Mouse (Mus musculus): ENCODE measurements around the gene Chst2.

Gene Chst2

DNA sequence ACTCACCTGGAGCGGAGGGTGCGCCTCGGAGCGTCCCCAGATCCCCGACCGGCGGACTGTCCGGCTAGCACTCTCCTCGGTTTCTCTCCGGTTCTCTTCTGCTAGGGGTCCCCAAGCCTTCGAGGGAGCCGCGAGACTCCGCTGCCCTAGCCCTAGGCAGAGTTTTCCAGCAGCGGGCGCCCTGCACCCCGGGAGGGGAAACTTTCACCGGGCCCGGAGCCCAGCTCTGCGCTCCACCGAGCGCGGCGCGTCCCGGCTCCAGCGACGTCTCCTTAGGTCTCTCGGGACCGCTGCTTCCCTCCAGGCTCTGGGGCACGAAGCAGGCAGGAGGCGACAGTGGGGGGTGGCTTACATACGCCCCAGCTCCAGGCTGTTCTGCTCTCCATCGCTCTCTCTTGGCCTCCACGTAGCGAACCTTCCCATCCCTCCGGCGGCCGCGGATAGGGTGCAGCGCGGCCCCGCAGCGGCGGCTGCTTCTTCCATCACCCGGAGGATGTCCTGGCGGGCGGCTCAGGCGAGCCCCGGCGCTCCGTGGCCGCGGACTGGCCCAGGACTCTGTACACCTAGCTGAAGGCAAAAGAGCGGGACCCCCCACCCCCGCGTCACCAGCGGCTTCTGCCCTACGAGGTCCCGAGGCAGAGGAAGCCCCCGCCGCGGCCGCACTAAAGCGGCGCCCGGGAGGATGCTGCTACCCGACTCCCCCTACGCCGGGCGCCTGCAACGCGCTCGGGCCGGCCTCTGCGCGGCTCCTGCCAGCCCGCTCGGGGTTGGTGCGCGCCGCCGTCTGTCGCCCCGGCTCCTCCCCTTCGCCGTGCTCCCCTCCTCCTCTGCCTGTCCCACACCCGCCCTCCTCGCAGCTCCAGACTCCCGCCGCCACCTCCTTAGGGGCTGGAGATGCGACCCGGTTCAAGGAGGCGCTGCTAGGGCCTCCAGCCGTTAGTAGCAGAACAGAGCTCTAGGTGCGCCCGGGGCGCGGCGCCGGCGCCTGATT, at the start of gene Chst2:
Gene Chst2 (minus strand): TSS at position 152 of the 991 bp plus-strand sequence.
- no peak for TF ChIP-seq GATA4 (IDR thresholded peaks at IDR 0.05; ENCODE audit: insufficient replicate concordance, low read length)

DNA sequence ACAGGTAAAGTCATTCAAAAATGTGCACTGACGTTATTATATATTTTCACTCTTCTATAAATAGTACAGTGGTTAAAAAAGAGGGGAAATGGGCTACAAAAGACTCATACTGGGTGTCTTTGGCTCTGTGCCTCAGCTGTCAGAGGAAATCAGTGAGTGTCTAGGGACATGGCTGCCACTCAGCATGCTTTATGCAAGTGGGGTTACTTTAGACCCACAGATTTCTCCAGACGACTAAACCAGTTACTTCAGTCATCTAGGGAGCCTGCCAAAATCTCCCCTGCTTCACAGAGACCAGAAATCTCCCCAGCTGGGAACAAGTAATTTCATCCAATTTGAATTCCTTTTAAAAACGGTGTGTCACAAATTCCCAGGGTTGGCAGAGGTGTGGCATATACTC, 45.4 kb upstream of the Chst2 start:
- TF ChIP-seq GATA4 (IDR thresholded peaks at IDR 0.05; ENCODE audit: insufficient replicate concordance, low read length) = no peak

DNA sequence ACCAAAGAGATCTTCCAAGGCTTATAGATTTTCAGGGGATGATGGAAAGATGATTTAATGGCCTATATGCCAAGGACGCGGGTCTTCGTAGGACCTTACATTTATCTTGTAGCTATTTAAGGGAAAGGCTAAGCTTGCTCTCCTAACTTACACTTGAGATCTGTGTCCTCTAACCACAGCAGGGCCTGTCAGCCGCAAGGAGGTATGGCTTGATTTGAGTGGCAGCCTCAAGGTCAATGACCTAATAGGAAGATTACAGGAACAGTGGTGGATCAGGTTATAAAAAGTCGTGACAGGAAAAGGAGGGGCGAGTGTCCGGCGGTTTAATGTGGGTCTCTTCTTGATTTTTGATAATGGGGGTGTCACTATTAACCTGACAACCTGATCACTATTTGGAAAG, 44.1 kb upstream of the Chst2 start:
- TF ChIP-seq GATA4 (IDR thresholded peaks at IDR 0.05; ENCODE audit: insufficient replicate concordance, low read length) = no peak

DNA sequence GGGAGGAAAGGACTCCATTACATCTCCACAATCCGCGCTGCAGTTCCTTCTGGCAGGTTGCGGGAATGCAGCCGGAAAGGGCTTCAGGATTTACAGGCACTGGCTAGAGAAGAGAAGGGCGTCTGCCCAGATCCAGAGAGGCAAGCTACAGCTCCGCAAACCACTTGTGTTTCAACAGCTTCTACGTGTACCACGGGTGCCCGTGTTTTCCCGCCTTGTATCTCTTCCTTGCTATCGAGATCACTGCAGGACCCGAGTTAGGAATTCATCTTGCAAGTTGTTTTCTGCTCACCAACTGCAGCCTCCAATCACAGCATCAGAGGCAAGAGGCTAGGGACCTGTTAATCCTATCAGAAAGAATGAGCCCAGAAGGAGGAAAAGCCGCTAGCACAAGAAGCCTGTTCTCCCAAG, 35.8 kb upstream of the Chst2 start:
- no peak for TF ChIP-seq GATA4 (IDR thresholded peaks at IDR 0.05; ENCODE audit: insufficient replicate concordance, low read length)

DNA sequence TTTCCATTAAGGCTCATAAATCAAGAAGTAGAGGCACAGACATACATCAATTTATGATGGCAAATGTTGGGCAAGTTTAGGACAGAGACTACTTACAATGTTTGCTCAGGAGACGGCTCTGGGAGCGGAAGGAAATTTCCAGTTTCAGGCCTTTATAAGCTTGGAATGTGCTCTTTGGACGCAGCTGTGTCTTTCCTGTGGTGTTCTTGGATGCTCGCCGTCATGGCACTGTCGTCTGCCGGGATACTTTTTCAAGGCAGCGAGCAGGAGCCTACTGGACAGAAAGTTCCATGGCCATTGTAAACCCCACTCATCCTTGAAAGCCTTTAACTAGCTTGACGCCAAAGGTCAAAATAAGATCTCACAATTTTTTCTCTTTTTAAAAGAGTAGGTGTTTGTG, 31.4 kb upstream of the Chst2 start:
- TF ChIP-seq GATA4 (IDR thresholded peaks at IDR 0.05; ENCODE audit: insufficient replicate concordance, low read length) = no peak

DNA sequence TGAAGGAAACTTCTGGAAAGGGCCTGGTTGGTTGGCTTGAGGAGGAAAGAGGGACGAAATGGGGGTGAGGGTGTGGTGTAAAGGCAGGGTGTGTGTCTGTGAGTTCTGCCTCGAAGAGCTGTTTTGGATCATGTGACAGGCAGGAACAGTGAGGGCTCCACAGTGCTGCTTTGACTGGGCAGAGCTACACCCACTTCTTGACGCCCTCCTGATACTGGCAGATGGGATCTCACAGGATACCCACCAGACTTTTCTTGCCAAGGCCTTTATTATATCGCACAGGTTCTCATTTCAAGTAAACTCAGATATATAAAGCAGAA, 29.7 kb upstream of the Chst2 start:
- TF ChIP-seq GATA4 (IDR thresholded peaks at IDR 0.05; ENCODE audit: insufficient replicate concordance, low read length) = no peak

DNA sequence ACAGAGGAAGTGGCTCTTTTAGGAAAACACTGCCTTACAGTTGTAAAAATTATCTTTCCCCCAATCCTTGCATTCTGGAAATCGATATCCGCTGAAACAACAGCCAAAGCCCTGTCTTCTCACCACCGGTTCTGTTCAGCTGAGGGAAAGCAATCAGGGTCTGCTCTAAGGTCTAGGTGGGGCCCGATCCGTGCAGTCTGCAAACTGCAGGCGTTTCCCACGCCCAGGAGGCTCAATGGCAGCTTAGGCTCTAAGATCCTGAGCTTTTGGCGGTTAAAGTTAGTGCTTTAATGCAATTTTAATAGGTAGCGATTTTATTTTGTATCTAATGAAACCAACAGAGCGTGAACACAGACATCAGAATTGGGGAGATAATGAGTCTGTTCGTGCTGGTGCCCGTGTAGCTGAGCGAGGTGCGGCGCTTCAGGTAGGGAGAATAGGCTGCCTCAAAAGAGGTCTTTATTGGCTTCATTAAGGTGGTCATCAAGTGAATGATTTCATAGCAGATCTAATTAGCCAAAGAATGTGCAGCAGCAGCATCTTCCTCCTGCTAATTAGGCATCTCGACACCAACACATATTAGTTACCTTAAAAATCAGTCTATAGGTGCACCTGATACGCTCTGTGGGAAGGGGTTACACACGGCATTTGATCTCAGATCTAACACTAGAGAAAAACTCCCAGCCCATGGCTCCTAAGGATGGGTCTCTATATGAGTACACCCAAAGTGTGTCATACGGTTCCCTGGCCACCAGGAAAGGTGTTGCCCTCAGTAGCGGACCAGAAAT, 29.2 kb upstream of the Chst2 start:
- TF ChIP-seq GATA4 (IDR thresholded peaks at IDR 0.05; ENCODE audit: insufficient replicate concordance, low read length) = no peak

DNA sequence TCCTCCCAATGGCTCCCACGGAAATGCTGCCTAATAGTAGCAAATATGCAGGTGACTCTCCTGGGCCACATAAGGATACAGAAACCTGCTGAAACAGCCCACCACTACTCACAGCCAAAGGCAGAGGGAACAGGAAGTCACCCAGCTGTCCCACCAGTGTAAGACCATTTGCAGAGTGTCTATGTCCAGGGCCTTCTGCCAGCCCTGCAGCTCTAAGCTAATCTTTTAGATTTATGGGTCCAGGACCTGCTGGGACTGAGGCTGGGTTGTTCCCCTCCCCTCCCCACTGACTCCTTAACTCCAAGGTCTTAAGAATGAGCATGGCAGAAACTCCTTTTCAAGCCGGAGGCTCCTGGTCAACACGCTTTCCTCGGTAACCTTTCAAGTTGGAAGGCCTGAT, 21.8 kb upstream of the Chst2 start:
- TF ChIP-seq GATA4 (IDR thresholded peaks at IDR 0.05; ENCODE audit: insufficient replicate concordance, low read length) = no peak

DNA sequence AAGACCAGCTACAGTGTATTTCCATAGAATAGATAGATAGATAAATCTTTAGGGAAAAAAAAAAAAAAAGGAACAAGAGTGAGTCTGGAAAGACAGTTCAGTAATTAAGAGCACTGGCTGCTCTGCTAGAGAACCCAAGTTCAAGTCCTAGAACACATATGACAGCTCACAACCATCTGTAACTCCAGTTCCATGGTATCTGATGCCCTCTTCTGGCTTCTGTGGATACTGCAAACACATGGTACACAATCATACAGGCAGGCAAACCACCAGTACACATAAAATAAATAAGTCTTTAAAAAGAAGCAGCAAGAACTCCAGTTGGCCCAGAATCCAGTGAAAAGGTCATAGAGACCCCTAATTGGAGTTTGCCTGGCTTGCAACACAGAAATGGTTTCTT, 7.4 kb upstream of the Chst2 start:
- no peak for TF ChIP-seq GATA4 (IDR thresholded peaks at IDR 0.05; ENCODE audit: insufficient replicate concordance, low read length)

DNA sequence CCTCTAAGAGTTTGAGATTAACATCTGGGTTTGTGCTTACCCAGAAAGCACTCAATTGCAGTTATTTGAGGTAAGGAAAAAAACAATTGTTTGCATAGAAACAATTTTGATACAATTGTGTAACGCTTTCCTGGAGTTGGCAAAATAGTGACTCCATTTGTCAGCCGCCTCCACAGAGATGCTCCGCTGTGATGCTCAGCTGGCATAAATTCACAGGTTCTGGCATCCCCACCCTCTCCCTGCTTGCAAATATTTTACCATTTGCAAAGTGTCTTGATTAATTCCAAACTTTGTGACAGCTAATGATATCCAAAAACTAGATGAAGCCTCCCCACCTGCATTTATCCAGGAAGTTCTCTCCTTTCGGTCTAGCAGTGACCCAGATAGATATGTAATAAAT, 5.5 kb upstream of the Chst2 start:
- TF ChIP-seq GATA4 (IDR thresholded peaks at IDR 0.05; ENCODE audit: insufficient replicate concordance, low read length) = no peak

DNA sequence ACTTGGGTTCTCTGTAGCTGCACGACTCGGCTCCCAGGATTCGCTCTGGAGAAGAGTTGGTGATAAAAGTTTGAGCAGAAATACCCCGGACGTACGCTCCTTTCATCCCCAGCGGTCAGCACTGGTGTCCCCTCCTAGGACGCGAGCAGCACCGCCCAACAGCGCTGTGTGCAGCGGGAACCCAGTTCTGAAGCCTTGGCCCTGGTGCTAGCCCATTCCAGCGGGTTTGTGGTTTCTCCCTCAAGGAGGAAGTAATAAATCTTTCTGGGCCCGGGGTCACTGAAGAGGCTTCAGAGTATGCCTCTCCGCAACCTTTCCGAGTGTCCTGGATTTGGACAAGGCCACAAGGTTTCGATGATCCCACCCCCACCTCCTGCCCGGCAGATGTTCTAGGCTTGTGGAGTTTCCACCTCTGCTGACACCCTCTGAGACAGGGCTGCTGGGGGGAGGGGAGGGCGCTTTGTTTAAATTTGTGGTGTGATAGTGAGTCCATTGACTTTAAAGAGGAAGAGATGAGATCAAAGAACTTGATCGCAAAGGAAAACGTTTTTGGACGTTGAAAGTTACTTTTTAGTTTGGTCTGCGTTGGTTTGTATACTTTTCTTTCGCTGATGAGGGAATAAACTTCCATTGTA, 1.2 kb upstream of the Chst2 start:
- no peak for TF ChIP-seq GATA4 (IDR thresholded peaks at IDR 0.05; ENCODE audit: insufficient replicate concordance, low read length)

DNA sequence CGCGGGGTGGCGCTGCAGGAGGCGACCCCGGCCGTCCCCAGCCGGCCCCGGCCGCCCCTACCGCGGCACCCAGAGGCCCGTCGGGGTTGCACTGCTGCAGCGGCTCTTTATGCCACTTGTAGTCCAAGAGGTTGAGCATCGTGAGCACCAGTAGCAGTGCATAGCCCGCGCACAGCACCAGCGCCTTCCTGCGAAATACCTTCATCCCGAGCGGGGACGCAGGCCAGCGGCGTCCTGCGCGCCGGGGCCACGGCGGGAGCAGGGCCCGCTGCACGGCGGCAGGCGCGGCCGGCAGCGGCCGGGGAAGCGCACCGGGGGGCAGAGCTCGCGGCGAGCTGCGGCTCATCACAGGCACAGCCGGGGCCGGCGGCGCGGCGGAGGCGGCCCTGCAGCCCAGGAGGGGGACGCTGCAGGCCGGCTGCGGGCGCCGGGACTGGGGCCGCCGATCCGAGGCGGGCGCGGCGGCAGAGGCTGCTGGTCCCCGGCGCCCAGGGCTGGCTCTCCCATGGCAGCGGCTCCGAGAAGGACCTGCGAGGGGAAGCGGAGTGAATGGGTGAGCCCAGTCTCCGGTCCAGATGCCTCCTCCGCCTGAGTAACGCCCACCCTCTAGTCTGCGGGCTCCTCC, 464 bp downstream of the Chst2 start:
- TF ChIP-seq GATA4 (IDR thresholded peaks at IDR 0.05; ENCODE audit: insufficient replicate concordance, low read length) = no peak

DNA sequence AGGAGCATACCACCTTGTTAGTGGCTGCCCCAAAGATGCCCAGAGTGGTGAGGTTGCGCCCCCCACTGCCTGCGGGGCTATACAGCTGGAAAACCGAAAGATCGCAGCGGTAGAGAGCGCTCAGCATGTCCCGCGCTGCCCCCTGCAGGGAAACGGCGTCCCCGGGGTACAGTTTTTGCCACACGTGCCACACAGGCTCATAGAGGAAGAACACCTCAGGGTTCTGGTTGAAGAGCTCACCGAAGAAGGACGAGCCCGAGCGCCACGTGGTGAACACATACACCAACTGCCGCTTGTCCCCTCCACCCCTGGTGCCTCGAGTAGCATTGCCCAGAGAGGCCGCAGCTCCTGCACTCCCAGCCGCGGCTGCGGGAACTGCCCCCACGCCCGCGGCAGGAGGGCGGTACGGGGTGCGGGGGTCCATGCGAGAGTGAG, 994 bp downstream of the Chst2 start:
- no peak for TF ChIP-seq GATA4 (IDR thresholded peaks at IDR 0.05; ENCODE audit: insufficient replicate concordance, low read length)

DNA sequence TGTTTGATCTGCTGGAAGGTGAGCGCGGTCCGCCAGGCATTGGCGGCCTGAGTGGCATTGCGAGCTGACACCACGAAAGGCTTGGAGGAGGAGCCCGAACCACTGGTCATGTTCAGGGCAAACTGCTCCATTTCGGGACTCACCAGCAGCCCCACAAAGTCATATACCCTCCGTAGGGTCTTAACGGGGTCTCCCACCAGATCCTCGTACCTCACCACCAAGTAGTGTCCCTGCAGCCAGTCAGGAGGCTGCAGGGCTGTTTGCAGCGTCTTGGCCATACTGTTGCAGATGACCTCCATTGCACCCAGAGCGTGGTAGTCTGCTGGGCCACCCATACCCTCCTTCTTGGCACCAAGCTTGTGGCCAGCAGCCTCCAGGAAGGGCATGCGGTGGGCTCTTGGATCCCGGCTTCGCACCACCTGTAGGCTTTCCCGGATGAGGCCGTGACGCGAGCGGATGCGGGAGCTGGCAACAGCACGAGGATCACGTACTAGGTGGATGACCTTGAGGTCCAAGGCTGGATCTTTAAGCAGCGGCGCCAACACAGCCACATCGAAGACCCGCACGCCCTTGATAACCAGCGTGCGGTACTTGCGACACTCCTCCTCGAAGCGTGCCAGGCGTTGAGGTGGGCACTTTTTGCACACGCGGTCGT, 1.6 kb downstream of the Chst2 start:
- no peak for TF ChIP-seq GATA4 (IDR thresholded peaks at IDR 0.05; ENCODE audit: insufficient replicate concordance, low read length)

DNA sequence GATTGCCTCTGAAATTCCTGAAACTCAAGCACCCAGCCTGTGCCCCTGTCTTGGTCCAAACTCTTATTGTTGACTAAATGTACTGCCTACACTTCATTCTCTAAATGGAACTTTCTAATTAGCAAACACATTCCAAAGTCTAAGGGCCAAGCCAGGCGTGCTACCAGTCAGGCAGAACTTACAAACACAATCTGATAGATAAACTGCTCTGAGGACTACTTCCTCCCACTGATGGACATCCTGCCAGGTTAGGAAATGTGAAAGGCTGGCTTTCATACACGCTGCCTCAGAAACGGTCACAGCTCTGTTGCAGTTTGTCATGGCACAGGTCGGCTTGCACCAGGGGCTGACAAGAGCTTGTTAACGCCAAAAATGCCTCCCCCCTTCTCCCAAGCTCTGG, 4.8 kb downstream of the Chst2 start:
- TF ChIP-seq GATA4 (IDR thresholded peaks at IDR 0.05; ENCODE audit: insufficient replicate concordance, low read length) = no peak

Measured in liver, adult (tissue).